Mouse (Mus musculus) liver, embryonic 16.5 days (tissue): ENCODE data around the gene Trmt10a. TPM values are rescaled to one million over a fixed set of nuclear protein-coding genes. Genes with fewer than 3 reads are reported as not detected.
A peak's percentile ranks its signal among the peaks of the same experiment; 100 is the strongest.
"Not testable (repeated sequence)": the region's sequence is repeated elsewhere in the genome, so short reads cannot be mapped to it uniquely, and the experiment has no call there.

ENCODE experiments used
- ATAC-seq: fragments of 200-750 bp; cut with Nextera tagmentation; 2 replicates; pipeline ENCODE4 v1.8.0; 2017; ENCODE audit warnings: low read depth, mild to moderate bottlenecking, moderate number of reproducible peaks, moderate library complexity
- H3K27ac ChIP-seq: fragments of 300-500 bp; sonication (generic); 2 replicates; pipeline ENCODE4 v1.5.1; 2014; ENCODE audit warnings: mild to moderate bottlenecking, low read length
- H3K27me3 ChIP-seq: fragments of 300-500 bp; sonication (generic); 2 replicates; pipeline ENCODE4 v1.6.1; 2014; ENCODE audit warnings: low read depth, low read length, mixed read lengths; ENCODE audit not compliant: control insufficient read depth, insufficient read depth
- H3K36me3 ChIP-seq: fragments of 300-500 bp; sonication (generic); 2 replicates; pipeline ENCODE4 v1.6.1; 2014; ENCODE audit warnings: mild to moderate bottlenecking; ENCODE audit not compliant: control insufficient read depth, insufficient read depth
- H3K4me1 ChIP-seq: fragments of 300-500 bp; sonication (generic); 2 replicates; pipeline ENCODE4 v1.6.1; 2014; ENCODE audit warnings: low read depth, low read length, mixed read lengths; ENCODE audit not compliant: control insufficient read depth
- H3K4me2 ChIP-seq: fragments of 300-500 bp; sonication (generic); 2 replicates; pipeline ENCODE4 v1.6.1; 2014; ENCODE audit warnings: low read depth, low read length, mixed read lengths
- H3K4me3 ChIP-seq: fragments of 300-500 bp; sonication (generic); 2 replicates; pipeline ENCODE4 v1.5.1; 2014; ENCODE audit warnings: low read depth, mild to moderate bottlenecking, low read length
- H3K9ac ChIP-seq: fragments of 300-500 bp; sonication (generic); 2 replicates; pipeline ENCODE4 v1.6.1; 2014; ENCODE audit warnings: low read depth, low read length
- H3K9me3 ChIP-seq: fragments of 300-500 bp; sonication (generic); replicated peaks from 2 replicates; pipeline ENCODE4 v1.6.1; 2016; ENCODE audit warnings: low read length; ENCODE audit not compliant: control insufficient read depth
- WGBS: fragments of 180-500 bp; shearing (Covaris S2); extraction: QIAGEN DNeasy Blood & Tissue Kit; methylation state at CpG from one replicate; pipeline ENCODE4 v1.1.7; 2014; ENCODE audit not compliant: insufficient replicate concordance; 5-methylcytosine and 5-hydroxymethylcytosine counted together
- polyA plus RNA-seq: library from polyadenylated mRNA; unstranded; fragments of >200 nt; fragmentation: Nextera tagmentation; extraction: Ambion mirVana; gene quantifications from 2 replicates; pipeline ENCODE4 v1.2.1, GENCODE M21; 2015

The Trmt10a gene
- polyA plus RNA-seq, 1 experiment from 2014 or later = 4.8 TPM

DNA sequence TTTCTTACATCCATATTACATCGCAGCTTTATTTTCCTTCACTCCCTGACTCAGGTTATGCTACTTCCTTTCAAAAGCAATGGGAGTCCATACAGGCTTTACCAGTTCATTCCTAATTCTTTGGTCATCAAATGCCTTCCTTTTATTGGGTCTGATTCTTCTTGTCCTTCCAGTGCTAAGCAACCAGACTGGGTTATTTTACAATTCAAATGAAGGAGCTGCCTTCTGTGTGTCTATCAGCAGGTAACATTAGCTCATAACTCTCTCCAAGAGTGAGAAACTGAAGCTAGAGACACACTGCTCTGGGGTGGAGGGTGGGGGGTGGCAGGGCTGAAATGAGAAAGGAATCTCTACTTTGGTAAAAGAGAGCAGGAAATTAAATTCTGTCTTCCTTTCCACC, 12.6 kb upstream of the Trmt10a start:
- 74% methylated on average over 1 of the region's 1 CpGs for WGBS
- no peak overlapping the region for H3K9ac ChIP-seq

DNA sequence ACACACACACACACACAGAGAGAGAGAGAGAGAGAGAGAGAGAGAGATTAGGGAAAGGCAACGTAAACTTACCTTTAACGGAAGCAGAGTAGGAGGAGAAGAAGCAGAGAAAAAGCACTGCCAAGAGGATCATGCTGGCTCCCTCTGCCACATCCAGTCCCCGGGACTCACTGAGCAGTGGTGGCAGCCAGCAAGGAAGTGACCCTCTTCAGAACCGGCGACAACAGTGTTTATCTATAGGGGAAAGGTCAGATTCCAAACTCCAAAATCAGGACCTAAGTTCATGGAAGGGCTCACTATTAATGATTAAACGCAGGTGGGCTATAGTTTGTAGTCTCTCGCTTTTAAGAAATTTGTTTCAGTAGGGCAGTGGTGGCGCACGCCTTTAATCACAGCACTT, 12.1 kb upstream of the Trmt10a start:
- Histone ChIP-seq H3K4me2 (no peak overlapping the region), H3K4me3 (peak overlapping the region; percentile 49), H3K9ac (no peak overlapping the region), H3K27me3 (no peaks in the 10 kb centered on the region), H3K36me3 (no peaks in the 10 kb centered on the region), H3K4me1 (no peaks in the 10 kb centered on the region; the same call in 1 of the 2 replicates), H3K27ac (peak overlapping the region; percentile 63), H3K9me3 (no peaks in the 10 kb centered on the region)
- ATAC-seq = peak; percentile 87
- WGBS = 56% methylated on average over 9 of the region's 9 CpGs

More for the DNA sequence above, 12.6 kb upstream of the Trmt10a start:
- Histone ChIP-seq H3K27ac (peak overlapping the region; percentile 63), H3K4me1 (no peaks in the 10 kb centered on the region; the same call in 1 of the 2 replicates), H3K27me3 (no peaks in the 10 kb centered on the region), H3K4me3 (peak overlapping the region; percentile 49), H3K4me2 (no peak overlapping the region), H3K9me3 (no peaks in the 10 kb centered on the region), H3K36me3 (no peaks in the 10 kb centered on the region)
- no peak for ATAC-seq

DNA sequence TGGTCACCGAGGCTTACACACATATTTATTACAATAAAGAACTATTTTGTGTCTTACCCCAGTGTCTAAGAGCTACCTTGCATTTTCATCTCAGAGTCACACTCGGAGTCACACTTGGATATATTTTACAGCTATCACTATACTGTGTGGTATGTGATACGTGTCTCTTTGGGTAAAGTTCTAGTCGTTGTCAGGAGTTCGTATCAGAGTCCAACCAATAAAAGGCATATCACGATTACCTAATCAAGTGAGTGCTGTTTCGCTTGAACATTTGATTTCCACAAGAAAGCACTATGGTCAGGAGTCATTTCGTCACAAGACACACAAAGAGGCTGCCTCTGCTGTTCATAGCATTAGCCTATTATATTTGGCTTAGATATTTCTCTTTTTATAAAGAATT, 9.8 kb upstream of the Trmt10a start:
- no peaks in the 10 kb centered on the region for H3K4me1 ChIP-seq
- no peak overlapping the region for H3K9ac ChIP-seq
- H3K4me2 ChIP-seq = no peak overlapping the region
- no peak for ATAC-seq
- 64% methylated on average over 8 of the region's 8 CpGs for WGBS
- no peaks in the 10 kb centered on the region for H3K27me3 ChIP-seq
- no peaks in the 10 kb centered on the region for H3K36me3 ChIP-seq
- H3K27ac ChIP-seq = no peak overlapping the region
- H3K4me3 ChIP-seq = no peak overlapping the region
- no peaks in the 10 kb centered on the region; the same call in 1 of the 2 replicates for H3K9me3 ChIP-seq

DNA sequence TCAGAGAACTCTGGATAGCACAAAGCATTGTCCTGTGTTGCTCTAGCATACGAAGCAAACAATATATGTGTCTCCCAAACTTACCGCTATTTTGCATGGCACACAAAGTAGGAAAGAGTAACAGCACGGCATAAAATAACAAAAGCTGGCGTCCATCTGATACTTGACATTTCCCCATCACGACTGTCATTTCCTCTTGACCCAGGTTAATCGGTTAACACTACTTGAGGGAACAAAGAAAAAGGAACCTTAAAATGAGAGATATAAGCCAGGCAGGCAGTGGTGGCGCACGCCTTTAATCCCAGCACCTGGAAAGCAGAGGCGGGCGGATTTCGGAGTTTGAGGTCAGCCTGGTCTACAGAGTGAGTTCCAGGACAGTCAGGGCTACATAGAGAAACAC, 9.3 kb upstream of the Trmt10a start:
- no peak for ATAC-seq
- Histone ChIP-seq H3K4me1 (no peaks in the 10 kb centered on the region), H3K36me3 (no peaks in the 10 kb centered on the region), H3K9me3 (no peaks in the 10 kb centered on the region; the same call in 1 of the 2 replicates), H3K27ac (no peak overlapping the region), H3K9ac (no peak overlapping the region), H3K4me2 (no peak overlapping the region), H3K4me3 (no peak overlapping the region), H3K27me3 (no peaks in the 10 kb centered on the region)
- 48% methylated on average over 11 of the region's 11 CpGs for WGBS

DNA sequence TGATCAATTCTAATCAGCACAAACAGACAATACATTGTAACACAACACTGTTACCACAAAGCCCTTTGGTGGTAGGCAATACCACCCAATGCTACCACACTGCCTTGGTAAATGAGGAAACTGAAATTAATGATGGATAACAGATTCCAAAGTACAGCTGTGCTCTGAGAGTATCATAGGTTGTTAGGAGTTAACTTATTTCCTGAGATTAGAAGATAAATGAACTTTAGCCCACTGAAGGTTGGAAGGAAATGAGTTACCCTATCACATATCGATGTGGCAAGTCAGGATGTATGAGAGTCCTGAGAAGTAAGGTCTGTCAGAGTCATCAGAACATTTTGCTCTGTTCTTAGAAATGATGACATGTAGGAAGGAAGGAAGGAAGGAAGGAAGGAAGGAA, 8.7 kb upstream of the Trmt10a start:
- Histone ChIP-seq H3K27ac (no peak overlapping the region), H3K9me3 (no peaks in the 10 kb centered on the region; the same call in 1 of the 2 replicates), H3K36me3 (no peaks in the 10 kb centered on the region), H3K9ac (no peak overlapping the region), H3K4me1 (no peaks in the 10 kb centered on the region), H3K4me3 (no peak overlapping the region), H3K4me2 (no peak overlapping the region), H3K27me3 (no peaks in the 10 kb centered on the region)
- WGBS = 42% methylated on average over 1 of the region's 1 CpGs
- ATAC-seq = no peak

DNA sequence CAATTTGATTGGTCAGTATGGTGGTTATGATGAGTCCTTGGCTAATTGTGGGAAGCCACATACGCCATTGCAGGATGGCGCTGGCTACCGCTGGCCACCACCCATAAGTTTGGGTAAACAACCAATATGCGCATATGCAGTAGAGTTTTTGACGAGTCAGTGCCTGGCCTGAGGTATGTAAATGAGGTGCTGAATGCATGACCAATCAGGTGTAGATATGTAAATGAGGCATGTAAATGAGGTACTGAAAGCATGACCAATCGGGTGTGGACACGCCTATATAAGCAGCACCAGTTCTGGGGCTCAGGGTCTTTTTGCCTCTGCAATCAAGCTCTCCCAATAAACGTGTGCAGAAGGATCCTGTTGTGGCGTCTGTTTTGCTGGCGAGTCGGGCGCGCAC, 5.1 kb upstream of the Trmt10a start:
- not testable (repeated sequence) for H3K27me3 ChIP-seq, H3K4me1 ChIP-seq, H3K4me3 ChIP-seq, ATAC-seq, H3K36me3 ChIP-seq, H3K9ac ChIP-seq, H3K27ac ChIP-seq, H3K4me2 ChIP-seq, H3K9me3 ChIP-seq
- 87% methylated on average over 13 of the region's 13 CpGs for WGBS

DNA sequence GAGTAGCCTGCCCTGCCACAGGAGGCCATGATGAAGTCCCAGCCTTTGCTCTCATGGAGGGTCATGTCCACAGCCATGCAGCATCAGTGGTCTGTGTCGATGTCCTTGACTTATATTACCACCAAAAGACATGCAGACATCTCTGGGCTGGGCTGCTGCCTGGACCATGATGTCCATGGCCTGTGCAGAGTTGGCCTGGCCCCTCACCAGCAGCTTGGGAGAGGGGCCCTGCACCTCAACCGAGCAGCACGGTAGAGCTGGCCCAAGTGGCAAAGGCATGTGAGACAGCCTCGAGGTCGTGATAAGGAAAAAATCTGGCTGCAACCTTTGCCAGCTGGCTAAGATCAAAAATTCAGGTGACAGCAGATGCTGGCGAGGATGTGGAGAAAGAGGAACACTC, 3.6 kb upstream of the Trmt10a start:
- no peak overlapping the region for H3K4me3 ChIP-seq
- H3K27me3 ChIP-seq = no peaks in the 10 kb centered on the region
- H3K4me2 ChIP-seq = no peak overlapping the region
- WGBS = 72% methylated on average over 6 of the region's 6 CpGs
- no peak overlapping the region for H3K27ac ChIP-seq
- no peak for ATAC-seq
- no peaks in the 10 kb centered on the region for H3K36me3 ChIP-seq
- no peaks in the 10 kb centered on the region; the same call in 1 of the 2 replicates for H3K4me1 ChIP-seq
- no peaks in the 10 kb centered on the region; the same call in 1 of the 2 replicates for H3K9me3 ChIP-seq
- no peak overlapping the region for H3K9ac ChIP-seq

DNA sequence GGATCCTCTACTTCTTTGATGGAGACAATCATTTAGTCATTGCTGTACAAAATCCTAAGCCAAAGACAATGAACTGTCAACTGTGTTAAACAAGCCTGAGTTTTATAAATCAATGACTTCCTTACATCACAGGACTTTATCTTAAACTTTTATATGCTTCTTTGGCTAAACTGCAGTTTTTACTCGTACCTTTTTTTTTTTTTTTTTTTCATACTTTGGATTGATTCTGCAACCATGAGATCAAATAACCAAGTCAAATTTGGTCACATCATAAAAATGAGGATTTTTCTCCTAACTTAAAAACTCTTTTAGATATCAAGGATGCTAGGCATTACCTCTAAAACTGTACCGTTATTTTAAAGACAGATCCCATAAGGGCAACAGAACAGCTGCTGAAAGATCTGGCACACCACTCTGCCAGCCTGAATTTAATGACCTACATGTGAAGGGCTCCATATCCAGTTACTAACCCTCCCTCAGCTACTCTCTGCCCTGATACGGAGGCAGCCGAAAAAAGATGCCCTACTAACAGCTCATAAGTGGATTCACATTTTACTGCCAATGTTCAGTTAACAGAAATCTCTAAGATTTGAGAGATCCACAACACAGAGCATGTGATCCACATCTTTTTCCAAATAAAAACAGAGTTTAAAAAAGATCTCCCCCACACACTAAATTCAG, 1.1 kb upstream of the Trmt10a start:
- Histone ChIP-seq H3K27ac (no peak overlapping the region), H3K4me1 (no peaks in the 10 kb centered on the region; the same call in 1 of the 2 replicates), H3K9me3 (no peaks in the 10 kb centered on the region; the same call in 1 of the 2 replicates), H3K4me2 (peak overlapping the region; percentile 44), H3K9ac (no peak overlapping the region), H3K27me3 (no peaks in the 10 kb centered on the region), H3K36me3 (no peaks in the 10 kb centered on the region), H3K4me3 (no peak overlapping the region)
- WGBS = 62% methylated on average over 4 of the region's 4 CpGs
- ATAC-seq = no peak

DNA sequence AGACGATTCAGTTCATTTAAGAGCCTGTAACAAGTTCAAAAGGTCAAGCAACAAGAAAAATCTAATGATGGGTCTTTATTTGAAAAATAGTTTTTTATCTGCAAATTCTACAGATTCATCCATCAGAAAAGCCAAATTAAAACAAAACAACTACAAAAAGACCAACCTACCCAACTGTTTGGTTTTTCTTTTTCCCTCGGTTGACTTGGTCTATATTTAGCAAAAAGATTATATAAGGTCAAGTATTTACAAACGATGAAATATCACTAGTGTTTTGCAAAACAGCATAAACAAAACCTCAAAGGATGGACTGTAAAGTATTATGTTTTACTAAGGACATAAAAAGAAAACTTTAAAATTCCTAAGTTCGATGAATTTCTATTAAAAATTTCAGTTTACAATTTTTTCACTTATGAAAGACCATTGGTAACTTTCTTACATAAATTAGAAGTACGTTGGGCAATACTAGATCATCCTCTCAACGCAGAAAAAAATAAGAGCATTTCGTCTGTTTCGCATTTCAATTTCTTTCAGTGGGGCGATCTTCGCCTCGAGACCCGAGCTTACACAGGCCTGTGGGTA, 424 bp upstream of the Trmt10a start:
- no peaks in the 10 kb centered on the region for H3K36me3 ChIP-seq
- 3% methylated on average over 12 of the region's 12 CpGs for WGBS
- H3K27me3 ChIP-seq = no peaks in the 10 kb centered on the region
- peak overlapping the region; percentile 79 for H3K9ac ChIP-seq
- peak overlapping the region; percentile 79 for H3K4me3 ChIP-seq
- H3K4me1 ChIP-seq = no peaks in the 10 kb centered on the region; the same call in 1 of the 2 replicates
- H3K9me3 ChIP-seq = no peaks in the 10 kb centered on the region; the same call in 1 of the 2 replicates
- H3K27ac ChIP-seq = peak overlapping the region; percentile 97
- no peak for ATAC-seq
- H3K4me2 ChIP-seq = peak overlapping the region; percentile 93
